Mouse (Mus musculus) heart, adult 8-10 months (tissue): Measurements from ENCODE around the gene Clec4b1. TPM values are rescaled to one million over a fixed set of nuclear protein-coding genes. Genes with fewer than 3 reads are reported as not detected.
"Not testable (repeated sequence)": the region's sequence is repeated elsewhere in the genome, so short reads cannot be mapped to it uniquely, and the experiment has no call there.

ENCODE experiments used
- DNase-seq: peaks from one replicate; pipeline ENCODE4 v3.0.0; 2022; ENCODE audit warnings: low spot score
- total RNA-seq, 4 experiments: library from RNA; stranded (reverse); gene quantifications; 2 replicates each; pipeline ENCODE4 v1.2.4; 2022

Clec4b1 gene
- under 1 TPM in 1 of 4 experiments, not detected in 3; 0.57 TPM for total RNA-seq

DNA sequence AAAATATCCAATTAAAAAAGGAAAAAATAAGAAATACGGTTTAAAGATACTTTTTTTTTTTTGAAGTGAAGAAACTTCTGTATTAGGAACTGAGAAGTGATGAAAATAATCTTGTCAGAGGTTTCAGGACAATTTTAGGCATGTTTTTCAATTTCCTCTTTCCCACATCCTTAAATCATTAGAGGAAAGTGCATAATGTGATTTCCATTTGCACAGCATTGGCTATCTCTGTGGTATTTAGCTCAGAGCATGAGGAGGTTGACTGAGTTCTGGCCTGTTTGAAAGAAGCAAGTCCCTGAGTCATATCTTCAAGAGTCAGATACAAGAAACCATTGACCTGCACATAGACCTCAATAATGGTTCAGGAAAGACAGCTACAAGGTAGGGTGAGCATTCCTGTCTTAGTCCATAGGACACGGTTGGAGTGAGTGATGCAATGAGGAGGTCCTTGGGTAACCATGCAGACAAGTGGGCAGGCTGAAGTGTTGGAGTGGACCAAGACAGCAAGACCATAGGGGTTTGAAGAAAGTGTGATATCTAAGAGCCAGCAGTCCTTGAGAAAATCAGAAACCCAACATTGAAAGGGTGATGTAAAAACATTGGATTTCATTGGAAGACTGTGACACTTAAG, at the start of gene Clec4b1:
TSS of gene Clec4b1 (plus strand) at position 221 of the 631 bp plus-strand sequence.
- peak; percentile 6 for DNase-seq

DNA sequence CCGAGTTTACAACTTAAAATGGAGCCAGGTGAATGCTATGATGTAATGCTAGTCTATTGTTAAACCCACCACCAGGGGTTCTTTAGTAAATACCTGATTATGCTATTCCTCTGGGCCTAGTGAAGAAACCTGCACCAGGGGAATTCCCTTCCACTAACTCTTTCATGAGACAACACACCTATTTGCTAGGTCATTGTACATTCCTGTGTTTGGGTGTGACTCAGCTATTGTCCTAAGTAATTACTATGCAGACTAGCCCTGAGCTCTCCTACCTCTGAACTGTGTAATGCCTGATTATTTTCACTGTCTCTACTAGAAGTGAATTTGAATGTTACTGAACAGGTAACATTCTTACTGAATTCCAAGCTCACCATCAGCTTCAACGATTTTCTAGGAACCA, 45.1 kb upstream of the Clec4b1 start:
- DNase-seq, result not testable (repeated sequence)

DNA sequence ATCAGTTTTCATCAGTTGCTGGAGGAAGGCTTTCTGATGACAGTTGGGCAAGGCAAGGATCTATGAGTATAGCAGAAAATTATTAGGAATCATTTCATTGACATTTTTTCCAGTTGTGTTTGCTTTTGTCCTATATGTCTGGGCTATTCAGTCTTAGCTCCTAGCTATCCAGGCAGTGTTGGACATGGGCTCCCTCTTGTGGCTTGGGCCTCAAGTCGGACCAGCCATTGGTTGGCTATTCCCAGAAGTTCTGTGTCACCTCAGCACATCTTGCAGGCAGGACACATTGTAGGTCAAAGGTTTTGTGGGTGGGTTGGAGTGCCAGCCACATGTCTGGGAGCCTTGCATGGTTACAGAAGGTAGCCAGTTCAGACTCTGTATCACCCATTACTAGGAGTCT, 44.2 kb upstream of the Clec4b1 start:
- DNase-seq, result no peak

DNA sequence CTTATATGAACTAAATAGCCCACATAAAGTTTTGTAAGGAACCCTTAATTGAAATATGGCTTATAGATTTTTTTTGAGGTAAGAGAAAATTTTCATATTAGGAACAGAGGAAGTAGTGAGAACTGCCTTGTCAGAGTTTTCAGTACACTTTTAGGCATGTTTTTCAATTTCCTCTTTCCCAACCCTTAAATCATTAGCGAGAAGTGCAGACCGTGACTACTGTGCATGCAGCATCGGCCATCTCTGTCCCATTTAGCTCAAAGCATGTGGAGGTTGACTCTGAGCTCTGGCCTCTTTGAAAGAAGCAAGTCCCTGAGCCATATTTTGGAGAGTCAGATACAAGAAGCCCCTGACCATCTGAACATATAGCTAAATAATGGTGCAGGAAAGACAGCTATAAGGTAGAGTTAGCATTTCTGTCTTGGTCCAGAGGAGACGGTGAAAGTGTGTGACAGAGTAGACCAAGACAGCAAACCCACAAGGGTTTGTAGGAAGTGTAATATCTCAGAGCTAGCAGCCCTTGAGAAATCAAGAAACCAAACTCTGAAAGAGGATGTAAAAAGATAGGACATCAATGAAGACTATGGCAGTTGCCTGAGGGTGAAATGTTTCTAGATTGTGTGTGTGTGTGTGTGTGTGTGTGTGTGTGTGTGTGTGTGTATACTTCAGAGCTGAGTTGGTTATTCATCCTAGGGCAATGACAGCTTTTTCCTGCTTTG, 45.5 kb downstream of the Clec4b1 start:
- no peak for DNase-seq

DNA sequence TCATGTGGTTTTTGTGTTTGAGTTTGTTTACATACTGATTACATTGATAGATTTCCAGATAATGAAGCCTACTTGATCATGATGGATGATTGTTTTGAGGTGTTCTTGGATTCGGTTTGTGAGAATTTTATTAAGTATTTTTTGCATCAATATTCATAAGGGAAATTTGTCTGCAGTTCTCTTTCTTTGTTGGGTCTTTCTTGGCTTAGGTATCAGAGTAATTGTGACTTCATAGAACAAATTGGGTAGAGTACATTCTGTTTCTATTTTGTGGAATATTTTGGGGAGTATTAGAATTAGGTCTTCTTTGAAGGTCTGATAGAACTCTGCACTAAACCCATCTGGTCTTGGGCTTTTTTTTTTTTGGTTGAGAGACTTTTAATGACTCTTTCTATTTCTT, 56.4 kb downstream of the Clec4b1 start, which contains the start of gene Clec4a2:
TSS of gene Clec4a2 (plus strand) at position 301 of the 400 bp plus-strand sequence.
- not testable (repeated sequence) for DNase-seq

Other genes with a start within 250 kb of the Clec4b1 start
- 1 to 10 TPM; 2.3 to 2.9 (median 2.4) TPM for gene Slc2a3, start 248.3 kb upstream of the Clec4b1 start, total RNA-seq
- gene Foxj2, start 230.0 kb upstream of the Clec4b1 start, total RNA-seq, result 10 to 100 TPM; 26.3 to 31.5 (median 29.1) TPM
- gene C3ar1, start 193.8 kb upstream of the Clec4b1 start, total RNA-seq, result 1 to 10 TPM; 2.0 to 3.5 (median 2.5) TPM
- 10 to 100 TPM; 17.1 to 22.1 (median 20.1) TPM for gene Necap1, start 175.5 kb upstream of the Clec4b1 start, total RNA-seq
- 1 to 10 TPM; 2.5 to 3.7 (median 2.7) TPM for gene Clec4a1, start 128.1 kb upstream of the Clec4b1 start, total RNA-seq
- 1 to 10 TPM; 1.2 to 3.4 (median 2.2) TPM for gene Clec4a3, start 97.4 kb upstream of the Clec4b1 start, total RNA-seq
- not detected for gene Clec4a4, start 59.6 kb upstream of the Clec4b1 start, total RNA-seq
- gene Clec4a2, start 56.5 kb downstream of the Clec4b1 start, total RNA-seq, result 1 to 10 TPM; 1.0 to 2.3 (median 1.4) TPM
- gene Clec4b2, start 122.9 kb downstream of the Clec4b1 start, total RNA-seq, result not detected
- gene Clec4n, start 179.9 kb downstream of the Clec4b1 start, total RNA-seq, result 1 to 10 TPM in 2 of 4 experiments, under 1 TPM in 2; 0.44 to 1.5 (median 0.86) TPM
- gene Clec4d, start 212.1 kb downstream of the Clec4b1 start, total RNA-seq, result 1 to 10 TPM in 1 of 4 experiments, under 1 TPM in 2, not detected in 1; 0.59 to 1.2 (median 0.84) TPM
- 1 to 10 TPM in 1 of 4 experiments, under 1 TPM in 1, not detected in 2; 0.28 to 2.6 TPM for gene Clec4e, start 239.9 kb downstream of the Clec4b1 start, total RNA-seq